Mouse (Mus musculus): ENCODE measurements at regions not wholly inside any gene's neighbourhood (a gene's known extent, or its start where the extent isn't known, plus 50 kb on each side); places are given as distances from the start of the nearest gene placed in this dataset.
A peak's percentile ranks its signal among the peaks of the same experiment; 100 is the strongest.

DNA sequence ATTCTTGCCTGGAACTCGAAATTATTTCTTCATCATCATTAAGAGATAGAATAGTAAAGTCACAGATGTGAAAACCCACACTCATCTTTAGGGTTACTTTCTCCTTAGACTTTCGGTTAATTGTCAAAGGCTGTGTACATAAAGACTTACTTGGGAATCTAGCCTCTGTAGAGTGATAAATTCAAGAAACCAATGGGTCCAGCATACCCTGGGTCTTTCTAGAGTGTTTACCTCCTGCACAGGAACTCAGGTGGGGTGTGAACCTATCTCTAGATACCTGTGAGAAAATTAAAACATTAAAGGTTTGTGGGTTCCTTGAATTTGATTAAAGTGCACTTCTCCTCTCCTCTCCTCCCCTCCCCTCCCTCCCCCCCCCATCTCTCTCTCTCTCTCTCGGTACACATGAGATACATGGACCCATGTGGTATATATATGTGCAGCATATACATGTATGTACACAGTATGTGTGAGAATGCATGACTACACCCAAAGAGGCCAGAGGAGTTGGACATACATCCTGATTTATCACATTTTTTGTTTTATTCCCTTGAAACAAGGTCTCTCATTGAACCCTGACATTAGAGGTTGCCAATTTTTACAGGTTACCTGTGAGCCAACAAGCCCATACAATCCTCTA is 122.8 kb upstream of the Cypt12 start:
- Histone ChIP-seq H3K4me3 (replicated peaks; ENCODE audit: insufficient read depth, low read depth, low read length) (no peak overlapping the region), H3K4me1 (ENCODE audit: control insufficient read depth, insufficient read depth, low read length) (no peaks in the 10 kb centered on the region), H3K27ac (ENCODE audit: insufficient read depth, low read length) (no peak overlapping the region), H3K27me3 (ENCODE audit: control insufficient read depth, insufficient read depth, low read length) (no peaks in the 10 kb centered on the region)
- TF ChIP-seq CTCF (IDR thresholded peaks at IDR 0.05; ENCODE audit: borderline replicate concordance, insufficient read depth, low read depth, low read length): no peak
- TF ChIP-seq POLR2A (IDR thresholded peaks at IDR 0.05; ENCODE audit: borderline replicate concordance, insufficient read depth, low read length): no peak
- WGBS: 63% methylated on average over 3 of the region's 3 CpGs
- no peak for DNase-seq

DNA sequence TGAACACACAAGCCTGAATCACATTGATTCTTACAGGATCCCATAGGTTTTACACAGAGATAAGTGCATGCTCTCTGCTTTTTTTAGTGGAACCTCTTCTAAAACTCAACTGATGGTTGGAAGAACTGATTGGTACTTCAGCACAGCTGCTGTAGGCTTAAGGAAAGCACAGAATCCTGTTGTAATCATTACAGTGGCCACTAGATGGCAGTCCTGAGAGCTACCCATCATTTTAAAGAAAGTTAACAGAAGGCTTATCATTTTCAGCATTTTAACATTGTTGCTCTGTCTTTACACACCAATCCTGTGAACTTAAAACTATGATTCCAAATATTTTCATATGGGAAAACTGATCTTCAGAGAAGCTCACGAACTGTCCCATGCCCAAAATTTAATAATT is 113.5 kb upstream of the Cypt12 start:
- TF ChIP-seq CTCF (IDR thresholded peaks at IDR 0.05; ENCODE audit: borderline replicate concordance, insufficient read depth, low read depth, low read length): peak; percentile 52; the same call in 1 of the 2 replicates
- no peak for TF ChIP-seq POLR2A (IDR thresholded peaks at IDR 0.05; ENCODE audit: borderline replicate concordance, insufficient read depth, low read length)
- H3K27ac ChIP-seq (ENCODE audit: insufficient read depth, low read length): no peak overlapping the region
- H3K27me3 ChIP-seq (ENCODE audit: control insufficient read depth, insufficient read depth, low read length): no peaks in the 10 kb centered on the region
- 40% methylated on average over 1 of the region's 1 CpGs for WGBS
- H3K4me1 ChIP-seq (ENCODE audit: control insufficient read depth, insufficient read depth, low read length): no peaks in the 10 kb centered on the region
- DNase-seq: peak; percentile 33 to 51
- H3K4me3 ChIP-seq (replicated peaks; ENCODE audit: insufficient read depth, low read depth, low read length): no peak overlapping the region

DNA sequence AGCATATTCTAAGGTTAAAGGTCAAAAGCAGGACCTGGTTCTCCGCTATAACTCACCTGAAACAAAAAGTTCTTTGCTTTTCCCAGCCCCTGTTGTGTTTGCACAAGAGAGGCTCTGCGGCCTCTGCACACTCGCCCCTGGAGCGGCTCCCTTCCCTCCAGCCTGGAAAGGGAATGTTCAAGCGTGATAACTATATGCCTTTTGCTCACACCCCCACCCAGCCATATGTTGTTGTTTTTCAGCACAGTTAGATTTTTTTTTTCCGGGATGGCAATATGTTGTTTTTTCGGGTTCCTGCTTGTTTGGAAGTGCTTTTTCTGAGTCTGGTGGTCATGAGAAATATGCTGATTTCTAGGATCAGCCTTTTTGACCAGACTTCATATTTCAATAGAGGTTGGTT is 100.6 kb upstream of the Cypt12 start:
- H3K27ac ChIP-seq (ENCODE audit: insufficient read depth, low read length): no peak overlapping the region

DNA sequence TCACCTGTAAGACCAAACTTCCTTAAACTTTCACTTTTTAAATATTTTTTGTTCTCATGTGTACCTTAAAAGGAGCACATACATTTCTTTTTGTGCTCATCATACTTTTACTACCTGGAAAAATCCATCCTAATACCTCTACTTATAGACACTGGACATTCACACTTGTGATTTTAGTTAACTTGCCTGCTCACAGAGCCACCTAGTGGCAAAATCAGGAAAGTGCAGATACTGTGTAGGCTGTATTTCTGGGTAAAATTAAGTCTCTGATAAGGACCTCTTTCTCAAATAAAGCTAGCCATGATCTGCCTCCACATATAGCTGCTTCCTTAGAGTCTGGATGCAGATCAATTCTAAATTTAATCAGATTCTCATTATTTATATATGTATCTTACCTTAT is 100.0 kb upstream of the Cypt12 start:
- Histone ChIP-seq H3K27me3 (ENCODE audit: control insufficient read depth, insufficient read depth, low read length) (no peaks in the 10 kb centered on the region), H3K4me1 (ENCODE audit: control insufficient read depth, insufficient read depth, low read length) (no peaks in the 10 kb centered on the region; the same call in 1 of the 2 replicates), H3K4me3 (replicated peaks; ENCODE audit: insufficient read depth, low read depth, low read length) (no peak overlapping the region), H3K27ac (ENCODE audit: insufficient read depth, low read length) (no peak overlapping the region)
- peak; percentile 21 to 25 for DNase-seq
- TF ChIP-seq CTCF (IDR thresholded peaks at IDR 0.05; ENCODE audit: borderline replicate concordance, insufficient read depth, low read depth, low read length) (peak; percentile 46; the same call in 1 of the 2 replicates), POLR2A (IDR thresholded peaks at IDR 0.05; ENCODE audit: borderline replicate concordance, insufficient read depth, low read length) (no peak)

More for the DNA sequence above, 100.6 kb upstream of the Cypt12 start:
- TF ChIP-seq POLR2A (IDR thresholded peaks at IDR 0.05; ENCODE audit: borderline replicate concordance, insufficient read depth, low read length) (no peak), CTCF (IDR thresholded peaks at IDR 0.05; ENCODE audit: borderline replicate concordance, insufficient read depth, low read depth, low read length) (no peak)
- WGBS: 32% methylated on average over 7 of the region's 7 CpGs
- no peaks in the 10 kb centered on the region; the same call in 1 of the 2 replicates for H3K4me1 ChIP-seq (ENCODE audit: control insufficient read depth, insufficient read depth, low read length)
- H3K27me3 ChIP-seq (ENCODE audit: control insufficient read depth, insufficient read depth, low read length): no peaks in the 10 kb centered on the region
- no peak overlapping the region for H3K4me3 ChIP-seq (replicated peaks; ENCODE audit: insufficient read depth, low read depth, low read length)
- peak; percentile 23 to 59 for DNase-seq

DNA sequence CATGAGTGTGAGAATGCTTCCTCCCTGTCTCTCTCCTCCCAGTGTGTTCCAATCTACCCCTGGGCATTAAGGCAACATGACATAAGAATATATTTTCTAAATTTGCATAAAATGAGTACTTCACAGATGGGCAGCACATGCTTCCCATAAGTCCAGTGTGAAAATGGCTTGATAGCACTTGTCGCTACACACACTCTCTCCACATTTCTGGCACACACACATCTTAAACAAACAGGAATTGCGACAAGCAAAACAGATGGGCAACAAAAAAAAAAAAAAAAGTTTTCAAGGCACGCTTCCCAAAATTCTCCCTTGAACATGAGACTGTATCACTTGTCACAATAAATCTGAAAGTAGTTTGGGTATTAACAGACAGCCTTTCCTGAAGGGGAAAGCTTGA is 85.8 kb upstream of the Cypt12 start:
- 79% methylated on average over 3 of the region's 3 CpGs for WGBS
- Histone ChIP-seq H3K27me3 (ENCODE audit: control insufficient read depth, insufficient read depth, low read length) (no peaks in the 10 kb centered on the region), H3K27ac (ENCODE audit: insufficient read depth, low read length) (no peak overlapping the region), H3K4me1 (ENCODE audit: control insufficient read depth, insufficient read depth, low read length) (no peaks in the 10 kb centered on the region), H3K4me3 (replicated peaks; ENCODE audit: insufficient read depth, low read depth, low read length) (no peak overlapping the region)
- no peak for DNase-seq
- TF ChIP-seq CTCF (IDR thresholded peaks at IDR 0.05; ENCODE audit: borderline replicate concordance, insufficient read depth, low read depth, low read length) (no peak), POLR2A (IDR thresholded peaks at IDR 0.05; ENCODE audit: borderline replicate concordance, insufficient read depth, low read length) (no peak)

DNA sequence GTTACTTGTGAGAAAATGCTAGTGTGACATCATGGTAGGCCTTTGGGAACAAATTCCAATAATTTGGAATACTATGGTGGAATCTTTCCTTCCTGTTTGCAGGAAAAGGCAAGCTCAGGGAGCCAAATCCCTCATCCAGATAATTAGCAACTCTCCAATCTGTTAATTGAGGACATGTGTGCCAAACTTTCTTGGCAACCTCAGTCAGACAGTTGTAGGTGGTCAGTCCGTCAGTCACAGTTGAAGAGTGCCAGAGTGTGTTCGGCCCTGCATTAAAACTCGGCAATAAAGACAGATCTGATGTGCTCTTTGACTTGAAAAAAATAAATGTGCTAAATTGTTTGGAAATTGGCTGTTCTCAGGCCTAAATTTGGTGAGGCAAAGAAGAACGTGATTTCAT is 83.1 kb upstream of the Cypt12 start:
- Histone ChIP-seq H3K4me1 (ENCODE audit: control insufficient read depth, insufficient read depth, low read length) (no peaks in the 10 kb centered on the region), H3K27me3 (ENCODE audit: control insufficient read depth, insufficient read depth, low read length) (no peaks in the 10 kb centered on the region), H3K27ac (ENCODE audit: insufficient read depth, low read length) (no peak overlapping the region), H3K4me3 (replicated peaks; ENCODE audit: insufficient read depth, low read depth, low read length) (no peak overlapping the region)
- DNase-seq: peak; percentile 31 to 83
- TF ChIP-seq CTCF (IDR thresholded peaks at IDR 0.05; ENCODE audit: borderline replicate concordance, insufficient read depth, low read depth, low read length) (no peak), POLR2A (IDR thresholded peaks at IDR 0.05; ENCODE audit: borderline replicate concordance, insufficient read depth, low read length) (no peak)
- WGBS: 4% methylated on average over 4 of the region's 4 CpGs

DNA sequence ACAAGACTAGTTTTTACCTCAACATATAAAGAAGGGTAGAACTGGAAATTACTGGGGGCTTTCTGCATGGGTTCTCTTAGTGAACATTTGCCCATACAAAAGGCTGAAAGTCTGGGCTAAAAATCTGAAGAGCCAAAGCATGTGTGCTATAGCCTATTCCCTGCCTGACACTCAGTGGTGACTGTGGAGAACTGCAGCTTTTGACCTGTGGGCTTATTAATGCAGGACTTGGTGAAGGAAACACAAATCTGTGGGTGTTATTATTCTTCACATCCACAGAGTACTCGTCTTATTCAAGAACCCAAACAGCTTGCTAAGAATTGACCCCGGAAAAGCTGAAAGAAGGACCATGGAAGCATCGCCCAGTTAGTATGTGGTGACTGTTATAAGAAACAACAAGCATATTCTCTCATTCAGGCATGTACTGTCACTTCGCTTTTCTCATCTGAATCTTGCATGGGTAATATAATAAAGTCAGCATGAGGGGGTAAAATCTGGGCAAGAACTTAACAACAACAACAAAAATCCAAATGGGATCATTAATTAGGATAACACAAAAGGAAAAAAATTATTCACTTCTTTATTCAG is 77.2 kb upstream of the Cypt12 start:
- TF ChIP-seq POLR2A (IDR thresholded peaks at IDR 0.05; ENCODE audit: borderline replicate concordance, insufficient read depth, low read length) (no peak), CTCF (IDR thresholded peaks at IDR 0.05; ENCODE audit: borderline replicate concordance, insufficient read depth, low read depth, low read length) (peak; percentile 76)
- WGBS: 57% methylated on average over 4 of the region's 4 CpGs
- Histone ChIP-seq H3K27me3 (ENCODE audit: control insufficient read depth, insufficient read depth, low read length) (no peaks in the 10 kb centered on the region), H3K4me3 (replicated peaks; ENCODE audit: insufficient read depth, low read depth, low read length) (no peak overlapping the region), H3K4me1 (ENCODE audit: control insufficient read depth, insufficient read depth, low read length) (no peaks in the 10 kb centered on the region), H3K27ac (ENCODE audit: insufficient read depth, low read length) (no peak overlapping the region)
- peak; percentile 25 to 41 for DNase-seq

DNA sequence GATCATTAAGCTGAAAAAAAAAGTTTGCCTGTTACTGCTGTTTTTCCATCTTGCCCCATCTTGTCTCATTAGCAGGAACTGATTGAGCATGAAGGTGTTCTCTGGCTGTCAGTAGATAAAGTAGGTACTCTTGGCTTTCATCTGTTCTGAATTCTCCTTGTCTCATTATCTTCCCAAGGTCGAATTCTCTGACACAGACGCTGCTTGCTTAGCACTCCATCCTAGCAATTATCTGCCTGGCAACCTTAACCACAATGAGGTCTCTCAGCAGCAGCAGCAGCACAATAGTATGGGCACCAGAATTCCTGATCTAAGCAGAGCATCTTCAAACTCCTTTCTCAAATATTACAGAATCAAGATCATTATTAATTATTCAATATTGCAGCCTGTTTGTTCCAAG is 52.3 kb upstream of the Cypt12 start:
- no peak for TF ChIP-seq POLR2A (IDR thresholded peaks at IDR 0.05; ENCODE audit: borderline replicate concordance, insufficient read depth, low read length)
- no peak for TF ChIP-seq CTCF (IDR thresholded peaks at IDR 0.05; ENCODE audit: borderline replicate concordance, insufficient read depth, low read depth, low read length)
- DNase-seq: no peak
- Histone ChIP-seq H3K4me1 (ENCODE audit: control insufficient read depth, insufficient read depth, low read length) (peaks cover 8% of the 10 kb centered on the region), H3K4me3 (replicated peaks; ENCODE audit: insufficient read depth, low read depth, low read length) (no peak overlapping the region), H3K27ac (ENCODE audit: insufficient read depth, low read length) (no peak overlapping the region), H3K27me3 (ENCODE audit: control insufficient read depth, insufficient read depth, low read length) (no peaks in the 10 kb centered on the region)
- WGBS: 33% methylated on average over 2 of the region's 2 CpGs
